Mouse (Mus musculus) limb, embryonic 11.5 days (tissue): Measurements from ENCODE around the gene Rbks. TPM values are rescaled to one million over a fixed set of nuclear protein-coding genes. Genes with fewer than 3 reads are reported as not detected.

ENCODE experiments used
- ATAC-seq: fragments of 200-750 bp; cut with Nextera tagmentation; 2 replicates; pipeline ENCODE4 v1.8.0; 2017; ENCODE audit warnings: low read depth; ENCODE audit not compliant: insufficient number of reproducible peaks, low FRiP score, low TSS enrichment
- DNase-seq: peaks from one replicate; pipeline ENCODE4 v3.0.0-alpha.2; 2015; ENCODE audit warnings: low spot score
- H3K27ac ChIP-seq: fragments of 300-500 bp; sonication (generic); replicated peaks from 2 replicates; pipeline ENCODE4 v1.5.1; 2014; ENCODE audit warnings: low read depth, mild to moderate bottlenecking, low read length
- H3K27me3 ChIP-seq: fragments of 300-500 bp; sonication (generic); 2 replicates; pipeline ENCODE4 v1.6.1; 2014; ENCODE audit warnings: mild to moderate bottlenecking, low read length, mixed read lengths; ENCODE audit not compliant: control insufficient read depth, insufficient read depth
- H3K36me3 ChIP-seq: fragments of 300-500 bp; sonication (generic); 2 replicates; pipeline ENCODE4 v1.6.1; 2014; ENCODE audit warnings: mild to moderate bottlenecking, low read length, moderate library complexity, mixed read lengths; ENCODE audit not compliant: control insufficient read depth, insufficient read depth
- H3K4me1 ChIP-seq: fragments of 300-500 bp; sonication (generic); 2 replicates; pipeline ENCODE4 v1.6.1; 2014; ENCODE audit warnings: low read length, mixed read lengths; ENCODE audit not compliant: control insufficient read depth, insufficient read depth
- H3K4me2 ChIP-seq: fragments of 300-500 bp; sonication (generic); 2 replicates; pipeline ENCODE4 v1.6.1; 2014; ENCODE audit warnings: low read depth, mild to moderate bottlenecking, moderate library complexity; ENCODE audit not compliant: severe bottlenecking
- H3K4me3 ChIP-seq: fragments of 300-500 bp; sonication (generic); 2 replicates; pipeline ENCODE4 v1.5.1; 2014; ENCODE audit warnings: low read depth, low read length
- H3K9ac ChIP-seq: fragments of 300-500 bp; sonication (generic); 2 replicates; pipeline ENCODE4 v1.6.1; 2014; ENCODE audit warnings: mild to moderate bottlenecking, low read length
- H3K9me3 ChIP-seq: fragments of 300-500 bp; sonication (generic); 2 replicates; pipeline ENCODE4 v1.6.1; 2016; ENCODE audit warnings: low read length; ENCODE audit not compliant: control insufficient read depth
- WGBS: fragments of 180-500 bp; shearing (Covaris S2); extraction: QIAGEN DNeasy Blood & Tissue Kit; methylation state at CpG from one replicate; pipeline ENCODE4 v1.1.7; 2014; 5-methylcytosine and 5-hydroxymethylcytosine counted together
- polyA plus RNA-seq: library from polyadenylated mRNA; unstranded; fragments of >200 nt; fragmentation: Nextera tagmentation; extraction: Ambion mirVana; gene quantifications from 2 replicates; pipeline ENCODE4 v1.2.1, GENCODE M21; 2014

The Rbks gene
- polyA plus RNA-seq, 1 experiment from 2014 or later = 2.8 TPM

- WGBS = 64% methylated on average over 6 of the region's 6 CpGs
- H3K4me3 ChIP-seq = no peak overlapping the region
- no peak for ATAC-seq
- H3K27me3 ChIP-seq = no peaks in the 10 kb centered on the region
- H3K4me2 ChIP-seq = no peak overlapping the region
- no peak for DNase-seq
- no peak overlapping the region for H3K9ac ChIP-seq
- H3K36me3 ChIP-seq = no peaks in the 10 kb centered on the region
- H3K27ac ChIP-seq = no peak overlapping the region
- H3K4me1 ChIP-seq = no peaks in the 10 kb centered on the region
- no peaks in the 10 kb centered on the region for H3K9me3 ChIP-seq
Observed at GRCm38 (mm10) chr5:31603766-31604165, 93.7 kb downstream of the Rbks start.

GRCm38 (mm10) chr5:31602377-31602776, 95.0 kb downstream of the Rbks start:
- H3K36me3 ChIP-seq = no peaks in the 10 kb centered on the region
- WGBS = 92% methylated on average over 1 of the region's 1 CpGs
- ATAC-seq (no peak), DNase-seq (no peak)
- no peak overlapping the region for H3K4me2 ChIP-seq
- H3K4me1 ChIP-seq = no peaks in the 10 kb centered on the region
- no peak overlapping the region for H3K4me3 ChIP-seq
- H3K9ac ChIP-seq = no peak overlapping the region
- no peaks in the 10 kb centered on the region for H3K27me3 ChIP-seq
- no peak overlapping the region for H3K27ac ChIP-seq
- no peaks in the 10 kb centered on the region for H3K9me3 ChIP-seq

- Histone ChIP-seq H3K4me2 (no peak overlapping the region), H3K27me3 (no peaks in the 10 kb centered on the region), H3K27ac (no peak overlapping the region), H3K4me1 (peaks cover 5% of the 10 kb centered on the region; the same call in 1 of the 2 replicates), H3K36me3 (no peaks in the 10 kb centered on the region), H3K9me3 (no peaks in the 10 kb centered on the region), H3K4me3 (no peak overlapping the region), H3K9ac (no peak overlapping the region)
- 83% methylated on average over 7 of the region's 7 CpGs for WGBS
- DNase-seq (no peak), ATAC-seq (no peak)
Observed at GRCm38 (mm10) chr5:31601162-31601722, 96.2 kb downstream of the Rbks start.

- no peak for DNase-seq
- ATAC-seq = no peak
- 81% methylated on average over 2 of the region's 2 CpGs for WGBS
Observed at GRCm38 (mm10) chr5:31599161-31599560, 98.3 kb downstream of the Rbks start.

GRCm38 (mm10) chr5:31598579-31598978, 98.8 kb downstream of the Rbks start:
- no peak overlapping the region for H3K4me2 ChIP-seq
- H3K27ac ChIP-seq = no peak overlapping the region
- H3K4me3 ChIP-seq = no peak overlapping the region
- WGBS = 63% methylated on average over 4 of the region's 4 CpGs
- no peaks in the 10 kb centered on the region for H3K27me3 ChIP-seq
- DNase-seq = peak; percentile 56
- no peak overlapping the region for H3K9ac ChIP-seq
- peaks cover 5% of the 10 kb centered on the region; the same call in 1 of the 2 replicates for H3K4me1 ChIP-seq
- ATAC-seq = no peak
- no peaks in the 10 kb centered on the region for H3K9me3 ChIP-seq
- no peaks in the 10 kb centered on the region for H3K36me3 ChIP-seq

More at GRCm38 (mm10) chr5:31599161-31599560, 98.3 kb downstream of the Rbks start:
- H3K4me1 ChIP-seq = peaks cover 5% of the 10 kb centered on the region; the same call in 1 of the 2 replicates
- H3K27me3 ChIP-seq = no peaks in the 10 kb centered on the region
- no peaks in the 10 kb centered on the region for H3K9me3 ChIP-seq
- no peak overlapping the region for H3K4me2 ChIP-seq
- H3K9ac ChIP-seq = no peak overlapping the region
- H3K27ac ChIP-seq = no peak overlapping the region
- H3K36me3 ChIP-seq = no peaks in the 10 kb centered on the region
- no peak overlapping the region for H3K4me3 ChIP-seq

- 82% methylated on average over 7 of the region's 7 CpGs for WGBS
- Histone ChIP-seq H3K27ac (no peak overlapping the region), H3K9ac (no peak overlapping the region), H3K4me3 (no peak overlapping the region), H3K27me3 (no peaks in the 10 kb centered on the region), H3K36me3 (no peaks in the 10 kb centered on the region), H3K9me3 (no peaks in the 10 kb centered on the region), H3K4me1 (peaks cover 5% of the 10 kb centered on the region; the same call in 1 of the 2 replicates), H3K4me2 (no peak overlapping the region)
- DNase-seq = no peak
- no peak for ATAC-seq
Observed at GRCm38 (mm10) chr5:31598121-31598520, 99.3 kb downstream of the Rbks start.

- Histone ChIP-seq H3K4me1 (peaks cover 5% of the 10 kb centered on the region; the same call in 1 of the 2 replicates), H3K9ac (no peak overlapping the region), H3K36me3 (no peaks in the 10 kb centered on the region), H3K4me3 (no peak overlapping the region), H3K27ac (no peak overlapping the region), H3K4me2 (no peak overlapping the region; the same call in 1 of the 2 replicates), H3K27me3 (no peaks in the 10 kb centered on the region), H3K9me3 (no peaks in the 10 kb centered on the region)
- DNase-seq = no peak
- 67% methylated on average over 6 of the region's 6 CpGs for WGBS
- no peak for ATAC-seq
Observed at GRCm38 (mm10) chr5:31597430-31597944, 99.9 kb downstream of the Rbks start.

GRCm38 (mm10) chr5:31596481-31597429, 100.7 kb downstream of the Rbks start, which contains the start of gene Mrpl33:
Mrpl33 (plus strand) TSS chr5:31596935.
- WGBS = 7% methylated on average over 26 of the region's 26 CpGs
- H3K36me3 ChIP-seq = no peaks in the 10 kb centered on the region
- DNase-seq = peak; percentile 58
- H3K27ac ChIP-seq = no peak within 1 kb of the TSS
- no peaks in the 10 kb centered on the region for H3K9me3 ChIP-seq
- peak within 1 kb of the TSS; percentile 75 for H3K4me2 ChIP-seq
- H3K4me3 ChIP-seq = peak within 1 kb of the TSS; percentile 23
- H3K9ac ChIP-seq = peak within 1 kb of the TSS; percentile 58
- peaks cover 5% of the 10 kb centered on the region; the same call in 1 of the 2 replicates for H3K4me1 ChIP-seq
- no peaks in the 10 kb centered on the region for H3K27me3 ChIP-seq
- ATAC-seq = no peak
